Mouse (Mus musculus): ENCODE data around the gene Aldh4a1. TPM values are rescaled to one million over a fixed set of nuclear protein-coding genes. Genes with fewer than 3 reads are reported as not detected.
A peak's percentile ranks its signal among the peaks of the same experiment; 100 is the strongest.

Aldh4a1 gene
- polyA plus RNA-seq (2012; fragmentation: generic; extraction: Trizol): 6.7 TPM
- long read RNA-seq, experiment 1, transcript Aldh4a1-201 (15 exons, 3,382 nt): major isoform, 6 of 7 reads
- long read RNA-seq, experiment 1, partial matches to known transcripts: 0 of 7 reads
- long read RNA-seq, experiment 1, other reads (novel, unspliced or antisense): 1 of 7 reads
- long read RNA-seq, experiment 2, transcript Aldh4a1-201 (15 exons, 3,382 nt): major isoform, 73 of 84 reads
- long read RNA-seq, experiment 2, partial matches to known transcripts: 3 of 84 reads
- long read RNA-seq, experiment 2, other reads (novel, unspliced or antisense): 8 of 84 reads

GRCm38 (mm10) chr4:139622373-139623282, at the start of gene Aldh4a1:
Aldh4a1 (plus strand) TSS chr4:139622866.
- H3K27me3 ChIP-seq (ENCODE audit: control insufficient read depth, insufficient read depth, insufficient read length): no peaks in the 10 kb centered on the region
- H3K79me2 ChIP-seq (ENCODE audit: control insufficient read depth, insufficient read depth): no peaks in the 10 kb centered on the region
- H3K79me3 ChIP-seq (ENCODE audit: low read depth): no peaks in the 10 kb centered on the region
- peaks cover 12% of the 10 kb centered on the region for H3K36me3 ChIP-seq (ENCODE audit: control insufficient read depth, insufficient read depth)
- no peak for TF ChIP-seq MYOG (IDR thresholded peaks at IDR 0.05; ENCODE audit: control insufficient read depth, extremely low read depth, insufficient read length)
- TF ChIP-seq FOSL1 (IDR thresholded peaks at IDR 0.05; ENCODE audit: insufficient read depth, low read length, poor library complexity, severe bottlenecking): no peak
- peak; percentile 34 for TF ChIP-seq MYOD1 (IDR thresholded peaks at IDR 0.05; ENCODE audit: control insufficient read depth, insufficient read length, low read depth)
- no peak for TF ChIP-seq MAX (IDR thresholded peaks at IDR 0.05)
- TF ChIP-seq CTCF (IDR thresholded peaks at IDR 0.05; ENCODE audit: control insufficient read depth, insufficient read depth, insufficient read length): no peak
- peak; percentile 14 for TF ChIP-seq USF1 (IDR thresholded peaks at IDR 0.05; ENCODE audit: low read depth)
- TF ChIP-seq CEBPB (IDR thresholded peaks at IDR 0.05; ENCODE audit: low read depth): no peak
- peak within 1 kb of the TSS; percentile 28 for H3K4me3 ChIP-seq (ENCODE audit: insufficient read depth, poor library complexity, severe bottlenecking)
- peak within 1 kb of the TSS; percentile 74 for H3ac ChIP-seq (ENCODE audit: control insufficient read depth, insufficient read length, low read depth)

- Histone ChIP-seq H3ac (ENCODE audit: control insufficient read depth, insufficient read length, low read depth) (no peak overlapping the region), H3K27me3 (ENCODE audit: control insufficient read depth, insufficient read depth, insufficient read length) (no peaks in the 10 kb centered on the region), H3K79me3 (ENCODE audit: low read depth) (peaks cover 27% of the 10 kb centered on the region), H3K36me3 (ENCODE audit: control insufficient read depth, insufficient read depth) (peaks cover 8% of the 10 kb centered on the region), H3K4me3 (ENCODE audit: insufficient read depth, poor library complexity, severe bottlenecking) (no peak overlapping the region), H3K79me2 (ENCODE audit: control insufficient read depth, insufficient read depth) (peaks cover 36% of the 10 kb centered on the region)
- TF ChIP-seq MYOG (IDR thresholded peaks at IDR 0.05; ENCODE audit: control insufficient read depth, extremely low read depth, insufficient read length) (no peak), MAX (IDR thresholded peaks at IDR 0.05) (no peak), USF1 (IDR thresholded peaks at IDR 0.05; ENCODE audit: low read depth) (no peak), CEBPB (IDR thresholded peaks at IDR 0.05; ENCODE audit: low read depth) (no peak), MYOD1 (IDR thresholded peaks at IDR 0.05; ENCODE audit: control insufficient read depth, insufficient read length, low read depth) (no peak), CTCF (IDR thresholded peaks at IDR 0.05; ENCODE audit: control insufficient read depth, insufficient read depth, insufficient read length) (no peak), FOSL1 (IDR thresholded peaks at IDR 0.05; ENCODE audit: insufficient read depth, low read length, poor library complexity, severe bottlenecking) (no peak)
Observed at GRCm38 (mm10) chr4:139572928-139573512, 49.6 kb upstream of the Aldh4a1 start.

GRCm38 (mm10) chr4:139574156-139574798, 48.4 kb upstream of the Aldh4a1 start:
- Histone ChIP-seq H3K79me2 (ENCODE audit: control insufficient read depth, insufficient read depth) (peaks cover 48% of the 10 kb centered on the region), H3K36me3 (ENCODE audit: control insufficient read depth, insufficient read depth) (peaks cover 8% of the 10 kb centered on the region), H3K4me3 (ENCODE audit: insufficient read depth, poor library complexity, severe bottlenecking) (peak overlapping the region; percentile 78), H3K27me3 (ENCODE audit: control insufficient read depth, insufficient read depth, insufficient read length) (no peaks in the 10 kb centered on the region), H3ac (ENCODE audit: control insufficient read depth, insufficient read length, low read depth) (peak overlapping the region; percentile 86), H3K79me3 (ENCODE audit: low read depth) (peaks cover 40% of the 10 kb centered on the region)
- no peak for TF ChIP-seq MYOD1 (IDR thresholded peaks at IDR 0.05; ENCODE audit: control insufficient read depth, insufficient read length, low read depth)
- no peak for TF ChIP-seq CEBPB (IDR thresholded peaks at IDR 0.05; ENCODE audit: low read depth)
- TF ChIP-seq USF1 (IDR thresholded peaks at IDR 0.05; ENCODE audit: low read depth): no peak
- TF ChIP-seq CTCF (IDR thresholded peaks at IDR 0.05; ENCODE audit: control insufficient read depth, insufficient read depth, insufficient read length): peak; percentile 52
- no peak for TF ChIP-seq FOSL1 (IDR thresholded peaks at IDR 0.05; ENCODE audit: insufficient read depth, low read length, poor library complexity, severe bottlenecking)
- no peak for TF ChIP-seq MYOG (IDR thresholded peaks at IDR 0.05; ENCODE audit: control insufficient read depth, extremely low read depth, insufficient read length)

- Histone ChIP-seq H3K79me2 (ENCODE audit: control insufficient read depth, insufficient read depth) (peaks cover 56% of the 10 kb centered on the region), H3K27me3 (ENCODE audit: control insufficient read depth, insufficient read depth, insufficient read length) (no peaks in the 10 kb centered on the region), H3K36me3 (ENCODE audit: control insufficient read depth, insufficient read depth) (peaks cover 8% of the 10 kb centered on the region), H3K79me3 (ENCODE audit: low read depth) (peaks cover 47% of the 10 kb centered on the region), H3ac (ENCODE audit: control insufficient read depth, insufficient read length, low read depth) (peak overlapping the region; percentile 86), H3K4me3 (ENCODE audit: insufficient read depth, poor library complexity, severe bottlenecking) (peak overlapping the region; percentile 78)
- TF ChIP-seq FOSL1 (IDR thresholded peaks at IDR 0.05; ENCODE audit: insufficient read depth, low read length, poor library complexity, severe bottlenecking) (no peak), MAX (IDR thresholded peaks at IDR 0.05) (no peak), CEBPB (IDR thresholded peaks at IDR 0.05; ENCODE audit: low read depth) (no peak), CTCF (IDR thresholded peaks at IDR 0.05; ENCODE audit: control insufficient read depth, insufficient read depth, insufficient read length) (peak; percentile 43), USF1 (IDR thresholded peaks at IDR 0.05; ENCODE audit: low read depth) (no peak), MYOD1 (IDR thresholded peaks at IDR 0.05; ENCODE audit: control insufficient read depth, insufficient read length, low read depth) (no peak)
Observed at GRCm38 (mm10) chr4:139574799-139575672, 47.6 kb upstream of the Aldh4a1 start.

All from C2C12 (cell line).